Mouse (Mus musculus): ENCODE measurements around the gene Gm10217.

- TF ChIP-seq CTCF (conservative IDR thresholded peaks at IDR 0.05; ENCODE audit: insufficient read depth, insufficient read length, low read depth, low read length) (no peak), POLR2A (IDR thresholded peaks at IDR 0.05; ENCODE audit: low read depth, low read length) (no peak)
Observed at GRCm38 (mm10) chr8:9824770-9825169, 39.3 kb upstream of the Gm10217 start.
